Mouse (Mus musculus): Measurements from ENCODE around the gene Furin. TPM values are rescaled to one million over a fixed set of nuclear protein-coding genes. Genes with fewer than 3 reads are reported as not detected.

Furin gene
- polyA plus RNA-seq, 1 experiment from 2014 or later: 27.3 TPM

- DNase-seq (ENCODE audit: low spot score) (no peak), ATAC-seq (no peak)
- Histone ChIP-seq H3K9me3 (ENCODE audit: low read length) (no peaks in the 10 kb centered on the region), H3K27me3 (replicated peaks; ENCODE audit: insufficient read depth, low read length) (no peaks in the 10 kb centered on the region), H3K4me1 (ENCODE audit: insufficient read depth, low read depth, low read length) (peaks cover 3% of the 10 kb centered on the region; the same call in 1 of the 2 replicates), H3K36me3 (ENCODE audit: insufficient read depth, low read length) (no peaks in the 10 kb centered on the region), H3K4me2 (replicated peaks; ENCODE audit: low read depth, low read length) (no peak overlapping the region), H3K27ac (ENCODE audit: low read length) (no peak overlapping the region), H3K9ac (replicated peaks; ENCODE audit: low read depth) (no peak overlapping the region), H3K4me3 (ENCODE audit: low read depth, low read length) (no peak overlapping the region)
- 53% methylated on average over 7 of the region's 7 CpGs for WGBS
- TF ChIP-seq CTCF (IDR thresholded peaks at IDR 0.05) (no peak), EP300 (IDR thresholded peaks at IDR 0.05) (no peak)
These were observed 9.1 kb upstream of the Furin start for GRCm38 (mm10) chr7:80414303-80414855.

GRCm38 (mm10) chr7:80413512-80414302 is 8.5 kb upstream of the Furin start:
- TF ChIP-seq EP300 (IDR thresholded peaks at IDR 0.05) (no peak), CTCF (IDR thresholded peaks at IDR 0.05) (no peak)
- Histone ChIP-seq H3K36me3 (ENCODE audit: insufficient read depth, low read length) (no peaks in the 10 kb centered on the region), H3K27ac (ENCODE audit: low read length) (no peak overlapping the region), H3K9me3 (ENCODE audit: low read length) (no peaks in the 10 kb centered on the region), H3K4me1 (ENCODE audit: insufficient read depth, low read depth, low read length) (peaks cover 3% of the 10 kb centered on the region; the same call in 1 of the 2 replicates), H3K9ac (replicated peaks; ENCODE audit: low read depth) (no peak overlapping the region), H3K4me2 (replicated peaks; ENCODE audit: low read depth, low read length) (no peak overlapping the region), H3K27me3 (replicated peaks; ENCODE audit: insufficient read depth, low read length) (no peaks in the 10 kb centered on the region), H3K4me3 (ENCODE audit: low read depth, low read length) (no peak overlapping the region)
- no peak for ATAC-seq
- DNase-seq (ENCODE audit: low spot score): no peak
- 57% methylated on average over 9 of the region's 9 CpGs for WGBS

GRCm38 (mm10) chr7:80412781-80413180 is 7.5 kb upstream of the Furin start:
- Histone ChIP-seq H3K9me3 (ENCODE audit: low read length) (no peaks in the 10 kb centered on the region), H3K4me1 (ENCODE audit: insufficient read depth, low read depth, low read length) (peaks cover 3% of the 10 kb centered on the region; the same call in 1 of the 2 replicates), H3K4me3 (ENCODE audit: low read depth, low read length) (no peak overlapping the region), H3K27me3 (replicated peaks; ENCODE audit: insufficient read depth, low read length) (no peaks in the 10 kb centered on the region), H3K4me2 (replicated peaks; ENCODE audit: low read depth, low read length) (no peak overlapping the region), H3K9ac (replicated peaks; ENCODE audit: low read depth) (no peak overlapping the region), H3K36me3 (ENCODE audit: insufficient read depth, low read length) (no peaks in the 10 kb centered on the region), H3K27ac (ENCODE audit: low read length) (no peak overlapping the region)
- TF ChIP-seq EP300 (IDR thresholded peaks at IDR 0.05): no peak
- TF ChIP-seq CTCF (IDR thresholded peaks at IDR 0.05): no peak
- ATAC-seq (no peak), DNase-seq (ENCODE audit: low spot score) (no peak)
- WGBS: 64% methylated on average over 5 of the region's 5 CpGs

- H3K9me3 ChIP-seq (ENCODE audit: low read length): no peaks in the 10 kb centered on the region
- ATAC-seq (no peak), DNase-seq (ENCODE audit: low spot score) (no peak)
- no peak overlapping the region for H3K4me2 ChIP-seq (replicated peaks; ENCODE audit: low read depth, low read length)
- no peak overlapping the region for H3K4me3 ChIP-seq (ENCODE audit: low read depth, low read length)
- no peaks in the 10 kb centered on the region for H3K36me3 ChIP-seq (ENCODE audit: insufficient read depth, low read length)
- H3K4me1 ChIP-seq (ENCODE audit: insufficient read depth, low read depth, low read length): peaks cover 3% of the 10 kb centered on the region; the same call in 1 of the 2 replicates
- H3K27me3 ChIP-seq (replicated peaks; ENCODE audit: insufficient read depth, low read length): no peaks in the 10 kb centered on the region
- no peak overlapping the region for H3K9ac ChIP-seq (replicated peaks; ENCODE audit: low read depth)
- WGBS: 71% methylated on average over 10 of the region's 10 CpGs
- TF ChIP-seq CTCF (IDR thresholded peaks at IDR 0.05) (no peak), EP300 (IDR thresholded peaks at IDR 0.05) (no peak)
- H3K27ac ChIP-seq (ENCODE audit: low read length): no peak overlapping the region
These were observed 7.0 kb upstream of the Furin start for GRCm38 (mm10) chr7:80412279-80412678.

- Histone ChIP-seq H3K4me2 (replicated peaks; ENCODE audit: low read depth, low read length) (no peak overlapping the region), H3K27me3 (replicated peaks; ENCODE audit: insufficient read depth, low read length) (no peaks in the 10 kb centered on the region), H3K36me3 (ENCODE audit: insufficient read depth, low read length) (no peaks in the 10 kb centered on the region), H3K4me1 (ENCODE audit: insufficient read depth, low read depth, low read length) (peaks cover 3% of the 10 kb centered on the region; the same call in 1 of the 2 replicates), H3K27ac (ENCODE audit: low read length) (no peak overlapping the region), H3K4me3 (ENCODE audit: low read depth, low read length) (no peak overlapping the region), H3K9me3 (ENCODE audit: low read length) (no peaks in the 10 kb centered on the region), H3K9ac (replicated peaks; ENCODE audit: low read depth) (no peak overlapping the region)
- no peak for DNase-seq (ENCODE audit: low spot score)
- no peak for TF ChIP-seq CTCF (IDR thresholded peaks at IDR 0.05)
- TF ChIP-seq EP300 (IDR thresholded peaks at IDR 0.05): no peak
- no peak for ATAC-seq
- 79% methylated on average over 9 of the region's 9 CpGs for WGBS
These were observed 5.1 kb upstream of the Furin start for GRCm38 (mm10) chr7:80410380-80410779.

GRCm38 (mm10) chr7:80407712-80408111 is 2.5 kb upstream of the Furin start:
- Histone ChIP-seq H3K27ac (ENCODE audit: low read length) (no peak overlapping the region), H3K4me3 (ENCODE audit: low read depth, low read length) (no peak overlapping the region), H3K27me3 (replicated peaks; ENCODE audit: insufficient read depth, low read length) (no peaks in the 10 kb centered on the region), H3K36me3 (ENCODE audit: insufficient read depth, low read length) (no peaks in the 10 kb centered on the region), H3K9me3 (ENCODE audit: low read length) (no peaks in the 10 kb centered on the region), H3K4me1 (ENCODE audit: insufficient read depth, low read depth, low read length) (peaks cover 5% of the 10 kb centered on the region; the same call in 1 of the 2 replicates), H3K9ac (replicated peaks; ENCODE audit: low read depth) (no peak overlapping the region), H3K4me2 (replicated peaks; ENCODE audit: low read depth, low read length) (no peak overlapping the region)
- TF ChIP-seq EP300 (IDR thresholded peaks at IDR 0.05): no peak
- 56% methylated on average over 9 of the region's 9 CpGs for WGBS
- DNase-seq (ENCODE audit: low spot score) (peak; percentile 21), ATAC-seq (no peak)
